Mouse (Mus musculus) limb, embryonic 11.5 days (tissue): ENCODE measurements around the gene March8. TPM values are rescaled to one million over a fixed set of nuclear protein-coding genes. Genes with fewer than 3 reads are reported as not detected.
"Not testable (repeated sequence)": the region's sequence is repeated elsewhere in the genome, so short reads cannot be mapped to it uniquely, and the experiment has no call there.

Source experiments
- ATAC-seq: fragments of 200-750 bp; cut with Nextera tagmentation; 2 replicates; pipeline ENCODE4 v1.8.0; 2017; ENCODE audit warnings: low read depth; ENCODE audit not compliant: insufficient number of reproducible peaks, low FRiP score, low TSS enrichment
- DNase-seq: peaks from one replicate; pipeline ENCODE4 v3.0.0-alpha.2; 2015; ENCODE audit warnings: low spot score
- H3K27ac ChIP-seq: fragments of 300-500 bp; sonication (generic); replicated peaks from 2 replicates; pipeline ENCODE4 v1.5.1; 2014; ENCODE audit warnings: low read depth, mild to moderate bottlenecking, low read length
- H3K27me3 ChIP-seq: fragments of 300-500 bp; sonication (generic); 2 replicates; pipeline ENCODE4 v1.6.1; 2014; ENCODE audit warnings: mild to moderate bottlenecking, low read length, mixed read lengths; ENCODE audit not compliant: control insufficient read depth, insufficient read depth
- H3K36me3 ChIP-seq: fragments of 300-500 bp; sonication (generic); 2 replicates; pipeline ENCODE4 v1.6.1; 2014; ENCODE audit warnings: mild to moderate bottlenecking, low read length, moderate library complexity, mixed read lengths; ENCODE audit not compliant: control insufficient read depth, insufficient read depth
- H3K4me1 ChIP-seq: fragments of 300-500 bp; sonication (generic); 2 replicates; pipeline ENCODE4 v1.6.1; 2014; ENCODE audit warnings: low read length, mixed read lengths; ENCODE audit not compliant: control insufficient read depth, insufficient read depth
- H3K4me2 ChIP-seq: fragments of 300-500 bp; sonication (generic); 2 replicates; pipeline ENCODE4 v1.6.1; 2014; ENCODE audit warnings: low read depth, mild to moderate bottlenecking, moderate library complexity; ENCODE audit not compliant: severe bottlenecking
- H3K4me3 ChIP-seq: fragments of 300-500 bp; sonication (generic); 2 replicates; pipeline ENCODE4 v1.5.1; 2014; ENCODE audit warnings: low read depth, low read length
- H3K9ac ChIP-seq: fragments of 300-500 bp; sonication (generic); 2 replicates; pipeline ENCODE4 v1.6.1; 2014; ENCODE audit warnings: mild to moderate bottlenecking, low read length
- H3K9me3 ChIP-seq: fragments of 300-500 bp; sonication (generic); 2 replicates; pipeline ENCODE4 v1.6.1; 2016; ENCODE audit warnings: low read length; ENCODE audit not compliant: control insufficient read depth
- WGBS: fragments of 180-500 bp; shearing (Covaris S2); extraction: QIAGEN DNeasy Blood & Tissue Kit; methylation state at CpG from one replicate; pipeline ENCODE4 v1.1.7; 2014; 5-methylcytosine and 5-hydroxymethylcytosine counted together
- polyA plus RNA-seq: library from polyadenylated mRNA; unstranded; fragments of >200 nt; fragmentation: Nextera tagmentation; extraction: Ambion mirVana; gene quantifications from 2 replicates; pipeline ENCODE4 v1.2.1, GENCODE M21; 2014

Gene March8
- polyA plus RNA-seq, 1 experiment from 2014 or later: 17.0 TPM

GRCm38 (mm10) chr6:116340521-116340920 is 2.7 kb downstream of the March8 start:
- H3K36me3 ChIP-seq: no peaks in the 10 kb centered on the region; the same call in 1 of the 2 replicates
- ATAC-seq: no peak
- H3K9ac ChIP-seq: no peak overlapping the region
- H3K4me1 ChIP-seq: no peaks in the 10 kb centered on the region
- H3K27me3 ChIP-seq: no peaks in the 10 kb centered on the region
- H3K27ac ChIP-seq: no peak overlapping the region
- H3K9me3 ChIP-seq: no peaks in the 10 kb centered on the region
- WGBS: 97% methylated on average over 1 of the region's 1 CpGs
- no peak for DNase-seq
- no peak overlapping the region for H3K4me3 ChIP-seq
- no peak overlapping the region for H3K4me2 ChIP-seq

- Histone ChIP-seq H3K9ac (no peak overlapping the region), H3K36me3 (no peaks in the 10 kb centered on the region), H3K4me2 (no peak overlapping the region), H3K27me3 (no peaks in the 10 kb centered on the region), H3K27ac (no peak overlapping the region), H3K4me3 (no peak overlapping the region), H3K9me3 (no peaks in the 10 kb centered on the region), H3K4me1 (no peaks in the 10 kb centered on the region)
- ATAC-seq (no peak), DNase-seq (no peak)
- WGBS: 81% methylated on average over 2 of the region's 2 CpGs
Measured at GRCm38 (mm10) chr6:116347953-116348352, 10.1 kb downstream of the March8 start.

GRCm38 (mm10) chr6:116349997-116350396 is 12.2 kb downstream of the March8 start:
- DNase-seq: no peak
- Histone ChIP-seq H3K9me3 (no peaks in the 10 kb centered on the region), H3K4me3 (no peak overlapping the region), H3K36me3 (no peaks in the 10 kb centered on the region), H3K27me3 (no peaks in the 10 kb centered on the region), H3K27ac (no peak overlapping the region), H3K4me1 (no peaks in the 10 kb centered on the region), H3K9ac (no peak overlapping the region), H3K4me2 (no peak overlapping the region)
- ATAC-seq: no peak
- WGBS: 84% methylated on average over 3 of the region's 3 CpGs

DNA sequence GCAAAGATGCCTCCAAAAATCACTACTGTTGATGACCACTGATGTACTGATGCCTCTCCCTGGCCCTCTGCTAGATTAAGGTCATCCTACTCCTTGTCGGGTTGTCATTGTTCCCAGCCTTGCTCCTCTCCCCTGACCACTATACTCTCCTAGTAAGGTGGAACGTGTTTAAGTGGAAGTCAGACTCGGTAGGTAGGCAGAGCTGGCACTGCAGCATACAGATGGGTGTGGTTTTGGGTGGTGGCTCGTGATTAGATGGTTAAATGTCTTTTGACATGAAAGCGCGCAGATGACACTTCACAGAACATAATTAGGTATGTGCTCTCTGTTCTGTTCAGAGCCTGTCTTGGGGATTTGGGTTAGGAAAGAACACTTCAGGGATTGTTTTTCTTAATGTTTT is 12.8 kb downstream of the March8 start:
- Histone ChIP-seq H3K4me3 (no peak overlapping the region), H3K4me2 (no peak overlapping the region), H3K27me3 (no peaks in the 10 kb centered on the region), H3K36me3 (no peaks in the 10 kb centered on the region), H3K27ac (no peak overlapping the region), H3K9me3 (no peaks in the 10 kb centered on the region), H3K4me1 (no peaks in the 10 kb centered on the region), H3K9ac (no peak overlapping the region)
- DNase-seq (no peak), ATAC-seq (no peak)
- WGBS: 88% methylated on average over 6 of the region's 6 CpGs

DNA sequence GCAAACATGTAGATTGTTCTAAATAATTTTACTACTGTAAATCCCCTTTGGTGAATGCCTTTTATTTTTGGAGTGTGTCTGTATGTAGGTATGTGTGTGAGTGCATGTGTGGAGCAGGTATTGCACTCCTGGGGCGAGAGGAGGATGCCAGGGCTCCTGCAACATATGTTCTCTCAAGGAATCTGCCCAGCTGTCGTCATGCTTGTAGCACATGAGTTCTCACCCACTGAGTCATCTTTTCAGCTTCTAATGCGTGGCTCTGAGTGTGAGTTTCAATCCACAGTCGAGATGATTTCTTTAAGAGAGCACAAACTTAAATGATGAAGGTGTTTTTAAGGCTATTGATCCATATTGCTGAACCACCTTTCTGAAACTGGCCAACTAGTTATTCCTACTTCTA is 13.7 kb downstream of the March8 start:
- ATAC-seq (no peak), DNase-seq (no peak)
- no peaks in the 10 kb centered on the region for H3K36me3 ChIP-seq
- H3K4me1 ChIP-seq: no peaks in the 10 kb centered on the region
- WGBS: 86% methylated on average over 4 of the region's 4 CpGs
- no peak overlapping the region for H3K4me3 ChIP-seq
- no peaks in the 10 kb centered on the region for H3K9me3 ChIP-seq
- no peak overlapping the region for H3K4me2 ChIP-seq
- no peak overlapping the region for H3K9ac ChIP-seq
- no peaks in the 10 kb centered on the region for H3K27me3 ChIP-seq
- H3K27ac ChIP-seq: no peak overlapping the region

DNA sequence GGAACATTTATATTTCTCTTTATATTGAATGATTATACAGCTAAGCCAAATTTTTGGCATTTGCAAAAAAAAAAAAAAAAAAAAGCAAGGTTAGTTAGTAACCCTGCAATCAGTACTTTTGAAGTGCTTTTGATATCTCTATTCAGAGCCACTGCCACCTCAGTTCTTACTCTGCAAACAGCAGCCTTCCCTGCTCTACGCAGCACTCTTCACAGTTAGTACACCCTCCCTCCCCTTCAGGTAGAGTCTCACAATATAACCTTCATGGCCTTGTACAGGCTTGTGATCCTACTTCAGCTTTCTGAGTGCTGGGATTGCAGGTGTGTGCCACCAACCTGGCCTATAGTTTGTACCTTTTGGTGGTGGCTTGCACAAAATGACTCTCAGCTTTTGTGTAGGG is 15.6 kb downstream of the March8 start:
- no peak overlapping the region for H3K27ac ChIP-seq
- no peaks in the 10 kb centered on the region for H3K27me3 ChIP-seq
- H3K4me2 ChIP-seq: no peak overlapping the region
- no peaks in the 10 kb centered on the region for H3K4me1 ChIP-seq
- H3K9me3 ChIP-seq: no peaks in the 10 kb centered on the region
- H3K9ac ChIP-seq: no peak overlapping the region
- 92% methylated on average over 1 of the region's 1 CpGs for WGBS
- no peak for ATAC-seq
- H3K4me3 ChIP-seq: no peak overlapping the region
- no peaks in the 10 kb centered on the region for H3K36me3 ChIP-seq
- no peak for DNase-seq

DNA sequence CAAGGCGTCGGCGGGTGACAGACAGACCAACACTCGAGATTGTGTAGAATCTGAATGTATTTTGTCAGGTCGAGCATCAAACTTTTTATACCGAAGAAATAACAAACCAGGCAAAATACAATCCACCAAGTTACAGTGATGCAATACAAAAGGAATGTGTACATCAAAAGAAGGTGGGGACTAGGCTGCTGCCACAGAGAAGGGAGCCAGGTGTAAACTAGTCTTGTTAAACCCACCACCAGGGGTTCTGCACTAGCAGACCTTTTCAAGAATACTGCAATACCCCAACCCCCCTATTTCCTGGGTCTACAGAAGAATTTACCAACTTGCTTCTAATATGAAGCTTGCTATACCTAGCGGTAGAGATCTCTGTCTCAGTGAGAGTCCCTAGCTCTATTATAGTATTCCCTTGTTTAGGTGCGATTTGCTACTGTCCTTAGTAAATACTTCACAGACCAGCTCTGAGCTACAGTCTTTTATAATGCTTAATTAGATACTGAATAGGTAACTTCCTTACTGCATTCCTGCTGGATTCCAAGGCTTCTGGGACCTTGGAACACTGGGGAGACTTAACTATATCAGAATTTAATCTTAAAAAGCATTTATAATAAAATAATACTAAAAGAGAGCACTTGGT is 18.6 kb downstream of the March8 start:
- not testable (repeated sequence) for H3K4me2 ChIP-seq, H3K4me3 ChIP-seq, H3K9me3 ChIP-seq, DNase-seq, H3K27me3 ChIP-seq, ATAC-seq, H3K27ac ChIP-seq, H3K36me3 ChIP-seq, H3K9ac ChIP-seq, H3K4me1 ChIP-seq
- WGBS: 73% methylated on average over 8 of the region's 8 CpGs

DNA sequence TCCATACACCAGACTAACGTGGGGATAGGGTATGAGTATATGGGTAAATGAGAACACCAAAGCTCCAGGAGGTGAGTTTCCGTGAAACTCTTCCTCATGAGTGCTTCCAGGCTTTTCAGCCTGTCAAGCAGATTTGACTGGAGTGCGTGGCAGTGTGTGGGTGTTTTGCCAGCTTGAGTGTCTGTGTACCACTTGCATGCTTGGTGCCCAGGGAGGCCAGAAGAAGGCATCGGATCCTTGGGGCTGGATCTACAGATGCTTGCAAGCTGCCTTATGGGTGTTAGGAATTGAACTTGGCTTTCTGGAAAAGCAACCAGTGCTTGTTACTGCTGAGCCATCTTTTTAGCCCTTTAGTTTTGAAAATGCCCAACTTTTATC is 19.1 kb downstream of the March8 start:
- Histone ChIP-seq H3K36me3 (no peaks in the 10 kb centered on the region), H3K27ac (no peak overlapping the region), H3K4me2 (no peak overlapping the region), H3K9me3 (no peaks in the 10 kb centered on the region), H3K27me3 (no peaks in the 10 kb centered on the region), H3K4me3 (no peak overlapping the region), H3K4me1 (no peaks in the 10 kb centered on the region), H3K9ac (no peak overlapping the region)
- WGBS: 83% methylated on average over 4 of the region's 4 CpGs
- no peak for DNase-seq
- ATAC-seq: no peak

- DNase-seq (no peak), ATAC-seq (no peak)
- WGBS: 83% methylated on average over 8 of the region's 8 CpGs
- H3K9me3 ChIP-seq: no peaks in the 10 kb centered on the region
- H3K4me3 ChIP-seq: no peak overlapping the region
- H3K9ac ChIP-seq: no peak overlapping the region
- H3K36me3 ChIP-seq: no peaks in the 10 kb centered on the region
- H3K4me2 ChIP-seq: no peak overlapping the region
- H3K27me3 ChIP-seq: no peaks in the 10 kb centered on the region
- H3K4me1 ChIP-seq: no peaks in the 10 kb centered on the region
- H3K27ac ChIP-seq: no peak overlapping the region
Measured at GRCm38 (mm10) chr6:116358056-116358455, 20.2 kb downstream of the March8 start.
